Mouse (Mus musculus) testis, adult 2 months (tissue): ENCODE measurements around the gene Tsc2.

ENCODE experiments used
- CTCF ChIP-seq: fragments of 200-500 bp; IDR thresholded peaks from 2 replicates; pipeline ENCODE4 v1.5.1; 2012; ENCODE audit warnings: low read depth, mild to moderate bottlenecking, inconsistent platforms, low read length, moderate library complexity; ENCODE audit not compliant: control insufficient read depth, insufficient read depth, insufficient replicate concordance
- POLR2A ChIP-seq: fragments of 200-500 bp; IDR thresholded peaks from 2 replicates; pipeline ENCODE4 v1.6.1; 2012; ENCODE audit warnings: low read depth, mild to moderate bottlenecking, inconsistent platforms, low read length, moderate library complexity; ENCODE audit not compliant: control insufficient read depth

DNA sequence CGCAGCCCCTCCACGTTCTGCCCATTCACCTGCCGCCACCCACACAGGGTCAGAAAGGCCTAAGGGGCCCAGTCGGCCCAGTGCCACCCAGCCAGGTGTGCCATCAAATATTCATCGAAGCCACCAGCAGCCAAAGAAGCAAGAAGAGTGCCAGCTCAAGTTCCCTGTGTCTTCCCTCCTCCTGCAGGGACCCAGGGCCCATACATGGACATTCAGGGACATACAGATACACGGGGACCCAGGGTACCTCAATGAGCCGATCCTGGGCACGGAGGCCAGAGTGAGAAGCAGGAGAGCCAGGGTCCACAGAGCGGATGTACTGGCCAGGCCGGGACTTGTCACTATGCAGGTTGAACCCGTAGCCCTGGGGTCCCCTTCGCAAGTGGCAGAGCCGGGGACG lies 9.5 kb upstream of the Tsc2 start:
- no peak for TF ChIP-seq POLR2A
- no peak for TF ChIP-seq CTCF
